Mouse (Mus musculus) C2C12 (cell line): ENCODE results near the gene Marf1.
A peak's percentile ranks its signal among the peaks of the same experiment; 100 is the strongest.

ENCODE experiments used
- CEBPB ChIP-seq: IDR thresholded peaks from one replicate; pipeline ENCODE4 v1.6.1; 2011; ENCODE audit warnings: low read depth, mild to moderate bottlenecking, control low read depth, moderate library complexity
- CTCF ChIP-seq: IDR thresholded peaks from one replicate; pipeline ENCODE4 v1.5.1; 2011; ENCODE audit not compliant: control insufficient read depth, insufficient read depth, insufficient read length
- MYOD1 ChIP-seq: IDR thresholded peaks from one replicate; pipeline ENCODE4 v1.6.1; 2011; ENCODE audit warnings: low read depth; ENCODE audit not compliant: control insufficient read depth, insufficient read length
- MYOG ChIP-seq: IDR thresholded peaks from one replicate; pipeline ENCODE4 v1.6.1; 2011; ENCODE audit not compliant: control insufficient read depth, insufficient read length; ENCODE audit errors: extremely low read depth

- TF ChIP-seq CTCF (peak; percentile 26), MYOG (no peak), CEBPB (no peak), MYOD1 (no peak)
Measured at GRCm38 (mm10) chr16:14159746-14160131, 3.4 kb downstream of the Marf1 start.
